Mouse (Mus musculus): Measurements from ENCODE around the gene Usf1. TPM values are rescaled to one million over a fixed set of nuclear protein-coding genes. Genes with fewer than 3 reads are reported as not detected.
A peak's percentile ranks its signal among the peaks of the same experiment; 100 is the strongest.

Usf1 gene
- polyA plus RNA-seq, 1 experiment from 2014 or later = 152 TPM

GRCm38 (mm10) chr1:171424638-171425037, 13.5 kb downstream of the Usf1 start:
- Histone ChIP-seq H3K27ac (ENCODE audit: low read depth, low read length) (no peak overlapping the region), H3K9ac (ENCODE audit: low read length) (no peak overlapping the region), H3K4me2 (no peak overlapping the region), H3K4me3 (ENCODE audit: low read depth, low read length) (no peak overlapping the region), H3K27me3 (ENCODE audit: control insufficient read depth, insufficient read depth, low read length) (no peaks in the 10 kb centered on the region), H3K9me3 (ENCODE audit: control insufficient read depth, low read length) (no peaks in the 10 kb centered on the region), H3K36me3 (ENCODE audit: control insufficient read depth, insufficient read depth, low read length) (no peaks in the 10 kb centered on the region), H3K4me1 (ENCODE audit: control insufficient read depth, insufficient read depth, low read length) (no peaks in the 10 kb centered on the region)
- DNase-seq (ENCODE audit: low spot score, missing footprints) (no peak), ATAC-seq (ENCODE audit: low FRiP score) (no peak)
- WGBS = 79% methylated on average over 5 of the region's 5 CpGs

GRCm38 (mm10) chr1:171425126-171425525, 14.0 kb downstream of the Usf1 start:
- 83% methylated on average over 4 of the region's 4 CpGs for WGBS
- H3K9ac ChIP-seq (ENCODE audit: low read length) = no peak overlapping the region
- no peaks in the 10 kb centered on the region for H3K9me3 ChIP-seq (ENCODE audit: control insufficient read depth, low read length)

GRCm38 (mm10) chr1:171432158-171432557, 21.0 kb downstream of the Usf1 start:
- no peaks in the 10 kb centered on the region for H3K9me3 ChIP-seq (ENCODE audit: control insufficient read depth, low read length)
- WGBS = 91% methylated on average over 5 of the region's 5 CpGs
- no peak overlapping the region for H3K4me2 ChIP-seq
- H3K27me3 ChIP-seq (ENCODE audit: control insufficient read depth, insufficient read depth, low read length) = peaks cover 9% of the 10 kb centered on the region; the same call in 1 of the 2 replicates
- no peak overlapping the region for H3K9ac ChIP-seq (ENCODE audit: low read length)
- H3K36me3 ChIP-seq (ENCODE audit: control insufficient read depth, insufficient read depth, low read length) = no peaks in the 10 kb centered on the region
- ATAC-seq (ENCODE audit: low FRiP score) = no peak
- no peak overlapping the region for H3K4me3 ChIP-seq (ENCODE audit: low read depth, low read length)
- DNase-seq (ENCODE audit: low spot score, missing footprints) = no peak
- H3K27ac ChIP-seq (ENCODE audit: low read depth, low read length) = no peak overlapping the region
- H3K4me1 ChIP-seq (ENCODE audit: control insufficient read depth, insufficient read depth, low read length) = peaks cover 1% of the 10 kb centered on the region; the same call in 1 of the 2 replicates

More at GRCm38 (mm10) chr1:171425126-171425525, 14.0 kb downstream of the Usf1 start:
- Histone ChIP-seq H3K27me3 (ENCODE audit: control insufficient read depth, insufficient read depth, low read length) (no peaks in the 10 kb centered on the region), H3K4me1 (ENCODE audit: control insufficient read depth, insufficient read depth, low read length) (no peaks in the 10 kb centered on the region), H3K36me3 (ENCODE audit: control insufficient read depth, insufficient read depth, low read length) (no peaks in the 10 kb centered on the region), H3K27ac (ENCODE audit: low read depth, low read length) (no peak overlapping the region), H3K4me3 (ENCODE audit: low read depth, low read length) (no peak overlapping the region), H3K4me2 (no peak overlapping the region)
- no peak for DNase-seq (ENCODE audit: low spot score, missing footprints)
- ATAC-seq (ENCODE audit: low FRiP score) = no peak

- no peak overlapping the region for H3K9ac ChIP-seq (ENCODE audit: low read length)
- ATAC-seq (ENCODE audit: low FRiP score) (no peak), DNase-seq (ENCODE audit: low spot score, missing footprints) (no peak)
- peaks cover 34% of the 10 kb centered on the region for H3K27me3 ChIP-seq (ENCODE audit: control insufficient read depth, insufficient read depth, low read length)
- peaks cover 9% of the 10 kb centered on the region; the same call in 1 of the 2 replicates for H3K4me1 ChIP-seq (ENCODE audit: control insufficient read depth, insufficient read depth, low read length)
- H3K4me3 ChIP-seq (ENCODE audit: low read depth, low read length) = no peak overlapping the region
- H3K4me2 ChIP-seq = no peak overlapping the region
- 72% methylated on average over 7 of the region's 7 CpGs for WGBS
- no peaks in the 10 kb centered on the region for H3K9me3 ChIP-seq (ENCODE audit: control insufficient read depth, low read length)
- H3K27ac ChIP-seq (ENCODE audit: low read depth, low read length) = no peak overlapping the region
- H3K36me3 ChIP-seq (ENCODE audit: control insufficient read depth, insufficient read depth, low read length) = no peaks in the 10 kb centered on the region
Measured at GRCm38 (mm10) chr1:171435288-171435814, 24.2 kb downstream of the Usf1 start.

- WGBS = 70% methylated on average over 1 of the region's 1 CpGs
- DNase-seq (ENCODE audit: low spot score, missing footprints) (no peak), ATAC-seq (ENCODE audit: low FRiP score) (no peak)
- H3K9me3 ChIP-seq (ENCODE audit: control insufficient read depth, low read length) = no peaks in the 10 kb centered on the region
- no peak overlapping the region for H3K27ac ChIP-seq (ENCODE audit: low read depth, low read length)
- H3K36me3 ChIP-seq (ENCODE audit: control insufficient read depth, insufficient read depth, low read length) = no peaks in the 10 kb centered on the region
- H3K4me1 ChIP-seq (ENCODE audit: control insufficient read depth, insufficient read depth, low read length) = peaks cover 9% of the 10 kb centered on the region; the same call in 1 of the 2 replicates
- no peak overlapping the region for H3K9ac ChIP-seq (ENCODE audit: low read length)
- peaks cover 34% of the 10 kb centered on the region for H3K27me3 ChIP-seq (ENCODE audit: control insufficient read depth, insufficient read depth, low read length)
- H3K4me3 ChIP-seq (ENCODE audit: low read depth, low read length) = no peak overlapping the region
- H3K4me2 ChIP-seq = no peak overlapping the region
Measured at GRCm38 (mm10) chr1:171435974-171436373, 24.9 kb downstream of the Usf1 start.

GRCm38 (mm10) chr1:171437264-171438013, 26.3 kb downstream of the Usf1 start, which contains the start of gene F11r:
TSS of gene F11r (plus strand) at chr1:171437535.
- Histone ChIP-seq H3K4me2 (peak within 1 kb of the TSS; percentile 46), H3K27me3 (ENCODE audit: control insufficient read depth, insufficient read depth, low read length) (peaks cover 34% of the 10 kb centered on the region), H3K9me3 (ENCODE audit: control insufficient read depth, low read length) (no peaks in the 10 kb centered on the region), H3K27ac (ENCODE audit: low read depth, low read length) (no peak within 1 kb of the TSS), H3K36me3 (ENCODE audit: control insufficient read depth, insufficient read depth, low read length) (no peaks in the 10 kb centered on the region), H3K4me3 (ENCODE audit: low read depth, low read length) (peak within 1 kb of the TSS; percentile 27), H3K4me1 (ENCODE audit: control insufficient read depth, insufficient read depth, low read length) (peaks cover 9% of the 10 kb centered on the region; the same call in 1 of the 2 replicates), H3K9ac (ENCODE audit: low read length) (peak within 1 kb of the TSS; percentile 47; the same call in 1 of the 2 replicates)
- ATAC-seq (ENCODE audit: low FRiP score) = peak; percentile 59; the same call in 1 of the 2 replicates
- DNase-seq (ENCODE audit: low spot score, missing footprints) = peak; percentile 91
- WGBS = 1% methylated on average over 46 of the region's 46 CpGs

GRCm38 (mm10) chr1:171438014-171438670, 27.0 kb downstream of the Usf1 start:
- peak overlapping the region; percentile 27 for H3K4me3 ChIP-seq (ENCODE audit: low read depth, low read length)
- H3K4me1 ChIP-seq (ENCODE audit: control insufficient read depth, insufficient read depth, low read length) = peaks cover 9% of the 10 kb centered on the region; the same call in 1 of the 2 replicates
- peak overlapping the region; percentile 47; the same call in 1 of the 2 replicates for H3K9ac ChIP-seq (ENCODE audit: low read length)
- ATAC-seq (ENCODE audit: low FRiP score) (peak; percentile 51; the same call in 1 of the 2 replicates), DNase-seq (ENCODE audit: low spot score, missing footprints) (peak; percentile 92)
- no peak overlapping the region for H3K27ac ChIP-seq (ENCODE audit: low read depth, low read length)
- no peaks in the 10 kb centered on the region for H3K9me3 ChIP-seq (ENCODE audit: control insufficient read depth, low read length)
- WGBS = 6% methylated on average over 18 of the region's 18 CpGs
- H3K27me3 ChIP-seq (ENCODE audit: control insufficient read depth, insufficient read depth, low read length) = peaks cover 34% of the 10 kb centered on the region
- no peaks in the 10 kb centered on the region for H3K36me3 ChIP-seq (ENCODE audit: control insufficient read depth, insufficient read depth, low read length)
- peak overlapping the region; percentile 46 for H3K4me2 ChIP-seq

GRCm38 (mm10) chr1:171439072-171439471, 28.0 kb downstream of the Usf1 start:
- Histone ChIP-seq H3K4me1 (ENCODE audit: control insufficient read depth, insufficient read depth, low read length) (peaks cover 9% of the 10 kb centered on the region; the same call in 1 of the 2 replicates), H3K9ac (ENCODE audit: low read length) (no peak overlapping the region), H3K4me3 (ENCODE audit: low read depth, low read length) (no peak overlapping the region), H3K27me3 (ENCODE audit: control insufficient read depth, insufficient read depth, low read length) (peaks cover 34% of the 10 kb centered on the region), H3K36me3 (ENCODE audit: control insufficient read depth, insufficient read depth, low read length) (no peaks in the 10 kb centered on the region), H3K9me3 (ENCODE audit: control insufficient read depth, low read length) (0 out of 2 replicates have a peak, but pooled peaks cover 3% of the 10 kb centered on the region), H3K27ac (ENCODE audit: low read depth, low read length) (no peak overlapping the region), H3K4me2 (no peak overlapping the region)
- DNase-seq (ENCODE audit: low spot score, missing footprints) (no peak), ATAC-seq (ENCODE audit: low FRiP score) (no peak)
- 53% methylated on average over 8 of the region's 8 CpGs for WGBS

Measured in midbrain, embryonic 11.5 days (tissue).